Mouse (Mus musculus): Measurements from ENCODE around the gene Ccdc61.

Gene Ccdc61

DNA sequence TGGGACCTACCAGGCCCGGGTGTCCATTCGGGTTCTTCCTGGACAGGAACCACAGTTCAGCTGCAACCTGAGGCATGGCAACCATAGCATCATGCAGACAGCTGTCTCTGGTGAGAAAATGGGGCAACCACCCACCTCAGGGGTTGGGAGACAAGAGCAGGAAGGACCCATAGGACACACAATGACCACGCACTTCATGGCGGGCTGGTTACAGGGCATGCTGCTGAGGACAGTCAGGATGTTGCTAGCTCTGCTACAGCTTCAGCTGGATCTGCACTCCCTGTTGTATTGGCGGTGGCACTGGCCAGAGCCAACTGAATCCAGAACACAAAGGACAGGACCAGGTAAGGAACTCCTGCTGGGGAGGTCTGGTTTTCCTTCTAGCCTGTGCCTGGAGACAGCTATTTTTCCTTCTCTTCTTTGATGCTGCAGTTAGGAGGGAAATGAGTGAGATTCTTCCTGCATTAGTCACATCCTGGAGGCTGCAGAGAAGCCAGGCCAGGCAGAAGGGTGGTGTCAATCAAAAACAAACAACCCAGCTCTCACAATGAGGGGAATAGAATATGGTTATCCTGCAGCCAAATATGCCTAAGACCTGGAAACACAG lies 51.8 kb downstream of the Ccdc61 start:
- DNase-seq (ENCODE audit: low read depth, low spot score) = no peak

DNA sequence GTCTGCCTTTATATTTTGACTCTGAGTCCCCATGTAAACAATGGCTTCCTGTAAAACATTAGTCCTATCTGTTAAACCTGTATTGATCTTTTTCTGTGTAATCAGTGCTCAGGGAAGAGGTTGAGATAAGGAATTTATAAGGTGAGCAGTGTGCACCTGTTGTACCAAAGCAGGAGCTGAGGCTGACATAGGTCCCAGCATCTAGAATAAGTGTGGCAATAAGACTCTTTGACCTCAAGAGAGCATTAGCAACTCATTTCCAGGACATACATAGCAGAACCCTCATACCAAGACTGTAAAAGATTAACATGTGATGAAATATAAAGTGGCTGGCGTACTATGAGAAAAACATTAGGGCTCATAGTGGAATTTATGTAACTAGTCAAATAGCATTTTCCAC lies 61.8 kb downstream of the Ccdc61 start:
- DNase-seq (ENCODE audit: low read depth, low spot score) = no peak

GRCm38 (mm10) chr7:18844811-18845210 lies 65.4 kb downstream of the Ccdc61 start:
- no peak for DNase-seq (ENCODE audit: low read depth, low spot score)

DNA sequence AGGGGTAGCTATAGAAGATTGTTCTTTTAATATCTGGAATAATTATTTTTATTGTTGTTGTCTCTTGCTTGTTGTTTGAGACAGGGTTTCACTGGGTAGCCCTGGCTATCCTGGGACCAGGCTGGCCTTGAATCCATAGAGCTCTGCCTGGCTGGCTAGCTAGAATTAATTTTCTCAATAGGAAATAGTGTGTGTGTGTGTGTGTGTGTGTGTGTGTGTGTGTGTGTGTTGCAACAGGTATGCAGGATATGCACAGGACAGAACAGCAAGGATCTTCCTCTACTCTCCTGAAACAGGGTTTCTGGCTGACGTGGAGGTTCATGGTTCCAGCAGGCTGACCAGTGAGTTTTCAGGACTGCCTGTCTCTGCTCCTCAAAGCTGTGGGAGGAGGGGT lies 69.0 kb downstream of the Ccdc61 start:
- no peak for DNase-seq (ENCODE audit: low read depth, low spot score)

All from A20 (cell line).